In the genomic region with DNA sequence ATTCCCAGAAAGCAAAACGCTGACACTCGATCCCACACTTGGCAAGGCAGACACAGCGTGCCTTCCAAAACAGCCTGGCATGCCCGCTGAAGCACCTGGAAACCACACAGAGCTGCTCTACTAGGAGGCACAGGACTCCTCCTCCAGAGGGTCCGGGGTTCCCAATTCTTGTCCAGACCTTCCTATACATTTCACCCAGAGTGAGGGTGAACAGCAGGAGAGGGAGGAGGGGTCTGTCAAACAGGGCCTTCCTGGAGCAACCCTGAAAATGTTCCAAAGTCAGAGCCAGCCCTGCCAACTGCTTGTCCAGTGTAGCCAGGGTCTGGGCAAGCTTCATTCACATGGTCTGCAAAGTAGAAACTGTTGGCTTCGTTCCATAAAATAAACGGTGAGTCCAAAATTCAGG, we compare ENCODE assay signal across 18 mouse cellular contexts.
DNase-seq lines count a peak whose midpoint lies in the region; ATAC-seq lines count a peak whose summit lies in the region.
"Had no signal": no experiment of that assay in that cellular context is flagged by ENCODE, and none has a peak within 500 bp of the region (broad histone marks: within the 10 kb centered on the region; RNA-seq: fewer than 3 reads in every experiment).

No protein-coding gene starts in this region.

- H3K4me2 ChIP-seq in hindbrain, embryonic 14.5 days (replicated peaks), result no peak overlapping the region
- no peak overlapping the region for H3K4me2 ChIP-seq in hindbrain, embryonic 12.5 days (replicated peaks)
- H3K4me2 ChIP-seq in midbrain, embryonic 14.5 days (ENCODE audit: low read length), result no peak overlapping the region
- no peak overlapping the region for H3K4me2 ChIP-seq in midbrain, embryonic 11.5 days
- H3K4me2 ChIP-seq: embryonic facial prominence, embryonic 12.5 days; liver, embryonic 13.5 days had no signal

- intact Hi-C loops in heart, postnatal 14 days (cut with DNase I), result no loop called here

- H3K9ac ChIP-seq in hindbrain, embryonic 14.5 days, result no peak overlapping the region
- no peak overlapping the region for H3K9ac ChIP-seq in hindbrain, embryonic 12.5 days
- H3K9ac ChIP-seq in midbrain, embryonic 14.5 days (replicated peaks; ENCODE audit: low read length), result no peak overlapping the region
- H3K9ac ChIP-seq in midbrain, embryonic 11.5 days (ENCODE audit: low read length), result no peak overlapping the region
- H3K9ac ChIP-seq: embryonic facial prominence, embryonic 12.5 days; liver, embryonic 13.5 days had no signal

- DNase-seq in hindbrain, embryonic 14.5 days (ENCODE audit: low spot score), result no peak
- DNase-seq in midbrain, embryonic 14.5 days, result peak; percentile 19
- no peak for DNase-seq in midbrain, embryonic 11.5 days (ENCODE audit: low spot score, missing footprints)
- DNase-seq in cerebellum, postnatal 10 days, result peak; percentile 79 to 80
- DNase-seq in heart, postnatal 14 days, result peak; percentile 22 to 46
- no peak for DNase-seq in T-cell, adult 2 months (ENCODE audit: low spot score)
- DNase-seq in urinary bladder, postnatal 10 days (ENCODE audit: low spot score), result no peak
- DNase-seq: adrenal gland, adult 8-10 months; liver, embryonic 13.5 days; lung, postnatal 36 days; retina, postnatal 1 day had no signal

- 0 out of 2 replicates have a peak, but pooled peaks have one; percentile 19 for ATAC-seq in hindbrain, embryonic 14.5 days (ENCODE audit: low FRiP score)
- no peak for ATAC-seq in hindbrain, embryonic 12.5 days (ENCODE audit: low FRiP score)
- ATAC-seq in midbrain, embryonic 14.5 days (ENCODE audit: low FRiP score, low TSS enrichment), result no peak
- no peak for ATAC-seq in midbrain, embryonic 11.5 days (ENCODE audit: low FRiP score)
- ATAC-seq: intestine, embryonic 16.5 days; Patski had no signal

- H3K9me3 ChIP-seq in hindbrain, embryonic 14.5 days (ENCODE audit: control insufficient read depth, low read length), result no peaks in the 10 kb centered on the region
- no peaks in the 10 kb centered on the region for H3K9me3 ChIP-seq in hindbrain, embryonic 12.5 days (replicated peaks)
- no peaks in the 10 kb centered on the region for H3K9me3 ChIP-seq in midbrain, embryonic 14.5 days (ENCODE audit: control insufficient read depth, low read length)
- no peaks in the 10 kb centered on the region for H3K9me3 ChIP-seq in midbrain, embryonic 11.5 days (ENCODE audit: control insufficient read depth, low read length)
- H3K9me3 ChIP-seq: embryonic facial prominence, embryonic 12.5 days; forebrain, embryonic 10.5 days; liver, embryonic 13.5 days had no signal

- WGBS in hindbrain, embryonic 14.5 days, result 68% methylated on average over 7 of the region's 7 CpGs
- WGBS in hindbrain, embryonic 12.5 days, result 84% methylated on average over 7 of the region's 7 CpGs
- WGBS in midbrain, embryonic 14.5 days, result 81% methylated on average over 7 of the region's 7 CpGs
- 89% methylated on average over 7 of the region's 7 CpGs for WGBS in midbrain, embryonic 11.5 days

- no peaks in the 10 kb centered on the region for H3K36me3 ChIP-seq in hindbrain, embryonic 14.5 days (replicated peaks; ENCODE audit: control insufficient read depth, insufficient read depth)
- H3K36me3 ChIP-seq in hindbrain, embryonic 12.5 days, result no peaks in the 10 kb centered on the region
- H3K36me3 ChIP-seq in midbrain, embryonic 14.5 days (ENCODE audit: control insufficient read depth, insufficient read depth, low read length), result no peaks in the 10 kb centered on the region
- H3K36me3 ChIP-seq in midbrain, embryonic 11.5 days (ENCODE audit: control insufficient read depth, insufficient read depth, low read length), result no peaks in the 10 kb centered on the region
- H3K36me3 ChIP-seq: embryonic facial prominence, embryonic 12.5 days; forebrain, embryonic 10.5 days; liver, embryonic 13.5 days had no signal

- H3K27me3 ChIP-seq in hindbrain, embryonic 14.5 days (ENCODE audit: control insufficient read depth, insufficient read depth, low read length), result no peaks in the 10 kb centered on the region
- no peaks in the 10 kb centered on the region for H3K27me3 ChIP-seq in hindbrain, embryonic 12.5 days
- H3K27me3 ChIP-seq in midbrain, embryonic 14.5 days (ENCODE audit: control insufficient read depth, insufficient read depth, low read length), result no peaks in the 10 kb centered on the region
- H3K27me3 ChIP-seq in midbrain, embryonic 11.5 days (ENCODE audit: control insufficient read depth, insufficient read depth, low read length), result no peaks in the 10 kb centered on the region
- H3K27me3 ChIP-seq: CH12.LX; embryonic facial prominence, embryonic 12.5 days; liver, embryonic 13.5 days; Patski had no signal

- H3K4me1 ChIP-seq in hindbrain, embryonic 14.5 days (replicated peaks; ENCODE audit: control insufficient read depth, insufficient read depth, low read length), result peaks cover 10% of the 10 kb centered on the region
- peaks cover 18% of the 10 kb centered on the region for H3K4me1 ChIP-seq in hindbrain, embryonic 12.5 days
- H3K4me1 ChIP-seq in midbrain, embryonic 14.5 days (ENCODE audit: control insufficient read depth, insufficient read depth, low read length), result peaks cover 11% of the 10 kb centered on the region; the same call in 1 of the 2 replicates
- H3K4me1 ChIP-seq in midbrain, embryonic 11.5 days (ENCODE audit: control insufficient read depth, insufficient read depth, low read length), result peaks cover 9% of the 10 kb centered on the region
- H3K4me1 ChIP-seq: embryonic facial prominence, embryonic 12.5 days had no signal

- H3K27ac ChIP-seq in hindbrain, embryonic 14.5 days, result no peak overlapping the region
- no peak overlapping the region for H3K27ac ChIP-seq in hindbrain, embryonic 12.5 days
- no peak overlapping the region for H3K27ac ChIP-seq in midbrain, embryonic 14.5 days (replicated peaks; ENCODE audit: low read depth, low read length)
- H3K27ac ChIP-seq in midbrain, embryonic 11.5 days (ENCODE audit: low read depth, low read length), result no peak overlapping the region
- H3K27ac ChIP-seq: embryonic facial prominence, embryonic 12.5 days; forebrain, embryonic 10.5 days; layer of hippocampus, adult 2 months; liver, embryonic 13.5 days had no signal

- no peak overlapping the region for H3K4me3 ChIP-seq in hindbrain, embryonic 14.5 days (replicated peaks; ENCODE audit: low read length)
- H3K4me3 ChIP-seq in hindbrain, embryonic 12.5 days, result no peak overlapping the region
- no peak overlapping the region for H3K4me3 ChIP-seq in midbrain, embryonic 14.5 days (replicated peaks; ENCODE audit: low read depth, low read length)
- no peak overlapping the region for H3K4me3 ChIP-seq in midbrain, embryonic 11.5 days (ENCODE audit: low read depth, low read length)
- H3K4me3 ChIP-seq: embryonic facial prominence, embryonic 12.5 days; forebrain, embryonic 10.5 days; layer of hippocampus, adult 2 months; liver, embryonic 13.5 days had no signal

Comparison
In these comparisons a context has a peak if more than half of its experiments do, and no peak if none do; other contexts are left out.
1. DNase-seq: peak in midbrain, embryonic 14.5 days (single experiment), cerebellum, postnatal 10 days (2 of 2) and heart, postnatal 14 days (2 of 2); none in hindbrain, embryonic 14.5 days (single experiment), midbrain, embryonic 11.5 days (single experiment), T-cell, adult 2 months (single experiment) and urinary bladder, postnatal 10 days (single experiment).